In genomic region chr9:22366621-22367020, GRCm38 (mm10) we compare ENCODE assay signal across 15 mouse cellular contexts. TPM values are rescaled to one million over a fixed set of nuclear protein-coding genes. Genes with fewer than 3 reads are reported as not detected.
DNase-seq lines count a peak whose midpoint lies in the region; ATAC-seq and TF ChIP-seq lines count a peak whose summit lies in the region.
"Had no signal": no experiment of that assay in that cellular context is flagged by ENCODE, and none has a peak within 500 bp of the region (broad histone marks: within the 10 kb centered on the region; RNA-seq: fewer than 3 reads in every experiment).

No protein-coding gene starts in this region.

- H3ac ChIP-seq in C2C12 (ENCODE audit: control insufficient read depth, insufficient read length, low read depth): no peak overlapping the region

- DNase-seq in 3T3-L1 (ENCODE audit: low read depth, low spot score): peak; percentile 47
- DNase-seq in adrenal gland, postnatal 36 days: peak; percentile 55 to 64
- no peak for DNase-seq in spleen, postnatal 14 days (ENCODE audit: low spot score in 2 of 2)
- no peak for DNase-seq in kidney, postnatal 10 days
- DNase-seq in kidney, postnatal 14 days: no peak
- DNase-seq: cerebellum, postnatal 36 days; heart, postnatal 4 days had no signal

- H3K79me2 ChIP-seq in C2C12 (ENCODE audit: control insufficient read depth, insufficient read depth): peaks cover 61% of the 10 kb centered on the region

- peaks cover 93% of the 10 kb centered on the region for H3K36me3 ChIP-seq in C2C12 (ENCODE audit: control insufficient read depth, insufficient read depth)
- H3K36me3 ChIP-seq: midbrain, embryonic 15.5 days; neural tube, embryonic 15.5 days had no signal

- H3K79me3 ChIP-seq in C2C12 (ENCODE audit: low read depth): peaks cover 6% of the 10 kb centered on the region

- no peak overlapping the region for H3K4me3 ChIP-seq in C2C12 (ENCODE audit: insufficient read depth, poor library complexity, severe bottlenecking)
- H3K4me3 ChIP-seq: forebrain, embryonic 13.5 days; lung, embryonic 15.5 days; midbrain, embryonic 15.5 days; neural tube, embryonic 15.5 days had no signal

- peak; percentile 84 for ATAC-seq in megakaryocyte progenitor cell, adult 5-6 weeks (replicated peaks; ENCODE audit: poor library complexity)
- ATAC-seq: activated CD4-positive, CD25-positive, alpha-beta regulatory T cell, adult 4 months; forebrain, embryonic 13.5 days; inflammation-experienced regulatory T-cells, adult 6 months; midbrain, embryonic 15.5 days had no signal

- H3K27me3 ChIP-seq in C2C12 (ENCODE audit: control insufficient read depth, insufficient read depth, insufficient read length): no peaks in the 10 kb centered on the region
- H3K27me3 ChIP-seq: forebrain, embryonic 13.5 days; lung, embryonic 15.5 days; midbrain, embryonic 15.5 days; neural tube, embryonic 15.5 days had no signal

- no peak for TF ChIP-seq CTCF in C2C12 (IDR thresholded peaks at IDR 0.05; ENCODE audit: control insufficient read depth, insufficient read depth, insufficient read length)

TF ChIP-seq in C2C12, 6 proteins besides CTCF, POLR2A, EP300 and RAD21:
- TF ChIP-seq MAX (IDR thresholded peaks at IDR 0.05) (no peak), FOSL1 (IDR thresholded peaks at IDR 0.05; ENCODE audit: insufficient read depth, low read length, poor library complexity, severe bottlenecking) (no peak), MYOG (IDR thresholded peaks at IDR 0.05; ENCODE audit: control insufficient read depth, extremely low read depth, insufficient read length) (no peak), CEBPB (IDR thresholded peaks at IDR 0.05; ENCODE audit: low read depth) (peak; percentile 31)

RNA-seq across cellular contexts. Expression of gene Anln, which starts 22.4 kb away (rescaled TPM):
- 63.2 TPM for polyA plus RNA-seq in C2C12 (2012; fragmentation: generic; extraction: Trizol)
- total RNA-seq in adrenal gland, postnatal 36 days (2021): 1 to 10 TPM; 6.5 to 6.7 TPM
- 68.3 and 76.2 TPM in 2 replicates for total RNA-seq in megakaryocyte progenitor cell, adult 5-6 weeks (2015)
- 44.9 and 58.8 TPM in 2 replicates for total RNA-seq in megakaryocyte progenitor cell, adult 5-6 weeks (2017)

RNA-seq across cellular contexts. Expression of gene 9530077C05Rik, which starts 44.7 kb away (rescaled TPM):
- polyA plus RNA-seq in C2C12 (2012; fragmentation: generic; extraction: Trizol): 1.0 TPM
- 1 to 10 TPM; 6.6 TPM for total RNA-seq in adrenal gland, postnatal 36 days (2021)
- total RNA-seq in megakaryocyte progenitor cell, adult 5-6 weeks (2015): 2.1 and 2.5 TPM in 2 replicates
- 2.2 and 5.4 TPM in 2 replicates for total RNA-seq in megakaryocyte progenitor cell, adult 5-6 weeks (2017)

RNA-seq across cellular contexts. Expression of gene Zfp810, which starts 59.2 kb away (rescaled TPM):
- polyA plus RNA-seq in C2C12 (2012; fragmentation: generic; extraction: Trizol): 1.5 TPM
- 1 to 10 TPM; 5.3 to 8.3 TPM for total RNA-seq in adrenal gland, postnatal 36 days (2021)
- 10.2 and 10.9 TPM in 2 replicates for total RNA-seq in megakaryocyte progenitor cell, adult 5-6 weeks (2015)
- 14.7 and 15.1 TPM in 2 replicates for total RNA-seq in megakaryocyte progenitor cell, adult 5-6 weeks (2017)

Comparison
In these comparisons a context has a peak if more than half of its experiments do, and no peak if none do; other contexts are left out.
1. DNase-seq: peak in 3T3-L1 (single experiment) and adrenal gland, postnatal 36 days (2 of 2); none in spleen, postnatal 14 days (0 of 2), kidney, postnatal 10 days (single experiment) and kidney, postnatal 14 days (single experiment).
2. RNA of gene Anln, which starts 22.4 kb away (total RNA-seq): 44.9 to 76.2 TPM in megakaryocyte progenitor cell, adult 5-6 weeks; 6.5 to 6.7 TPM in adrenal gland, postnatal 36 days; every median in the first group is over 4 times any median in the second.